Mouse (Mus musculus): ENCODE data around the gene Mical3.

The Mical3 gene

DNA sequence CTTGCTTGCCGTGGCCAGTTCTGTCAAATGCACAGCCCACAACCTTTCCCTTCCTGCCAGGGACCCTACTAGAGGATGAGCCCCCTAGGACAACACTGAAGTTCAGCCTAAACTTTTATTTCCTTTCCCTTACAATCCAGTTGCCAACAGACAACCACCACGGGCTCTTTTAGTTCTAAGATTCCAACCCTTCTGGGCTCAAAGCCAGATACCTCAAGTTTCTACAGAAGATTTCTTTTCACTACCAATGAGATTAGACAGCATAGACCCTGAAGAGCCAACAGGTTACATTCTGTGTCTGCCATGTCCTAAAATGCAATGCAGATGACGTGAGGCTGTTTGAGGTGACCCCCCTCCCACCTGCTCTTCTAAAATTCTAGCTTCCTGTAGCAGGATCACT lies 75.3 kb downstream of the Mical3 start:
- DNase-seq (ENCODE audit: low read depth in 2 of 2, low spot score in 2 of 2) = no peak

DNA sequence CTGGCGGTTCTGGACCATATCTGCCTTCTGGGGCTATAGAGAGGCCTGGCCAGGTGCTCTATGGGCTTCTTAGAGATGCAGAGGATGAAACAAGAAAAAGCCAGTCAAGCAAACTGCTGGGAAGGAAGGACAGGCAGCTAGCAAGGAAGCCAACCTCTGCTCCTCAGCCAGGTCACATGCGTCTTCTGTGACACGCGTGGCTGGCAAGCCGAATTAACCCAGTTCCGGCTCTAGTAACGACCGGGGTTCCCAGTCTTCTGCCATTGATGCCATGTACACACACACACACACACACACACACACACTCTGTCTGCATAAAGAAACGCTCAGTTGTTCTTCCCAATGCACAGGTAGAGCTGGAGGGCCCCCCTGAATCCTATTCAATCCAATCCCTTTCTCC lies 75.9 kb downstream of the Mical3 start:
- DNase-seq (ENCODE audit: low read depth in 2 of 2, low spot score in 2 of 2) = no peak

DNA sequence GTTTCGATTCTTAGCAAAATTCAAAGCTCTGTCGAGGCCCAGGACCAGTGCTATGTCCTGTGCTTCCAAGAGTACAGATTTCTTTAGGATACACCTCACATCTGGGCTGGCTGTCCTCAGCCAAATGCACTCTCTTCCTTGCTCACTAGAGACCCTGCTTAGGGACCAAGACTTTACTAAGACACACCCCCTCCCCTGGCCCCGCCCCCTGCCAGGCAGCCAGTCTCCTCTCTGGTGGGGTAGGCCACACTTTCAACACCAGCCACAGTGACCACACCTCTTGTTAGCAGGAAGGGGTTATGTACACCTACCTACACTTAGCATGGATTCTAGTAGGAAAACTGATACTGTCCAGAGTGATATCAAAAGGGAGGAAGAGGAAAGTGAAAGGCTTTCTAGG lies 76.5 kb downstream of the Mical3 start:
- DNase-seq (ENCODE audit: low read depth in 2 of 2, low spot score in 2 of 2) = no peak

DNA sequence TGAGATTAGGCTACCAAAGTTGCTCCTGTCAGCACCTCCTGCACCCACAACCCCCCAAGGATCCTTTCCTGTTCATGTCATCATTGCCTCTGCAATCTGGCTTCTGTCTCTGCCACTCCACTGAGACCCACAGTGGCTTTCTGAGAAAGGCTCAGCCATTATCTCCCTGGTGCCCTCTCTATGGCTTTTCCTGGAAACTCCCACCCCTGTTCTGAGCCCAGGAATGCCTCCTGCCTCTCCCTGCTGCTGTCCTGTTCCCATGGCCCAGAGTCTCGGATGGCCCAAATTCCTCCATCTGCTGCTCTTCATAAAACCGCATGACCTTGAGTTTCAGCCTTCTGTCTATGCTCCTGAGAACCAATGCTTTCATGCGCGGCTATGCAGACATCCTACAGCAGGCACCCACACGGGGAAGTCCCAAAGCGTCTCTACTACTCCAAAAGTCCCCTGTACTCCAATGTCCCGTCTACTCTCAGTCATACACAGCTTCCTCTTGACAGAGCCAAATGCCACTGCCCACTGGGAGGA lies 77.2 kb downstream of the Mical3 start:
- no peak for DNase-seq (ENCODE audit: low read depth in 2 of 2, low spot score in 2 of 2)

DNA sequence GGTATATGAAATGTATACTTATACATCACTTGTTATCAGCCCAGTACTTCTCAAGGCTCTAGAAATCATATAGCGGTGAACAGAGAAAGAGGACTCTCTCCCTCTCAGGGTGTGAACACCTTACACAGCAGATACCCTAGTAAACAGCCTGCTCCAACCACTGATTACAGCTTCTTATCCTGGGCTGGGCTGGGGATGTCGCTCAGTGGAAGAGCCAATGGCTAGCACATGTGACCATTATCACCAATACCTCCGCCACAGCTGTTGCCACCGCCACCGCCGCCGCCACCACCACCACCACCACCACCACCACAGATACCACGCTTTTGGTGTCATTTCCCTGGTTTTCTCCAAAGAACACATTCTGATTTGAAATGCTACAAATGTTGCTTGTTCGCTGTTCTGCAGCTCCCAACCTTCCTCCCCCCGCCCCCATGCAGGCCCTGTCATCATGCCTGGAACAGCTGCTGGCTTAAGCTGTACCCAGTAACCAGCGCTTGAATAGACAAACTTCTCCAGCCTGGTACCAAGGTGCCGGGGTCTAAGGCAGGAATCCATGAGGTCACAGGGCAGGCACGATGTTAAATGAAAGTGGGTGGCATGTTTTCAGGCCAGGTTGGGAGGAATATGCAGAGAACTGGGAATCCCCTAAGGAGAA lies 78.7 kb downstream of the Mical3 start:
- no peak for DNase-seq (ENCODE audit: low read depth in 2 of 2, low spot score in 2 of 2)

DNA sequence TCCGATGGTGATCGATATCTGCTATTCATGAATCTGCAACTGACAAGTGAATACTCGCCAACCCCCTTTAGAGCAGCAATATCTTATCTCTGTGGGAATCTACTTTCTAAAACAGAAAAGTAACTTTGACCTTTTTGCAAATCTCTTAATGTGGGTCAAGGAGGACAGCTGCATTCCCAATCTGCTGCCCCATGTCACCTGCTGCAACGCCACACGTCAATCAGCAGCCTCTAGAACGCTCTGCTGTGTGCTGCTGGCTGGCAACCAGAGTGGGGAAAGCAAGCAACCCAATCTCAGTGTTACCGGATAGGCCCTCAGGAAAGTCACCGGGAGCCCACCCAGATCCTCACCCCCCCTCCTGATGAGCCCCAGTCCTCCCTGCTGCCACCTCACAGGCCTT lies 79.4 kb downstream of the Mical3 start:
- no peak for DNase-seq (ENCODE audit: low read depth in 2 of 2, low spot score in 2 of 2)

DNA sequence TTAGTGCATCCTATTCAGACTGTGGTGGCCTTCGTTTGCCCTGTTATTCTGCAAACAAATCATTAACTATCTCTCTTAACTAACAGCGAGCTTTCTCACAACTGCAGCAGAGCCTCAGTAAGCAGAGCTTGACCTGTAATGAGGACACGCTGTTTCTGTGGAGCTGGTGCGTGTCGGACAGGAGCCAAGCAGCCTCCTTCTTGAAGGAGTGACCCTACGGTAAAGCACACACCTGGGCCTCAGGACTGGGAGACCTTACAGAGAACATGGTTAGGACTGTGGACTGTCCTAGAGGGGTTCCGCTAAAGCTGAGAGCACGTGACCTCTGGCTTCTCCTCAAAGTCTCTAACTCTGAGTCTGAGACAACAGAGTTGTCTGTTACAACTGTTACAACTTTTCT lies 82.1 kb downstream of the Mical3 start:
- no peak for DNase-seq (ENCODE audit: low read depth in 2 of 2, low spot score in 2 of 2)

DNA sequence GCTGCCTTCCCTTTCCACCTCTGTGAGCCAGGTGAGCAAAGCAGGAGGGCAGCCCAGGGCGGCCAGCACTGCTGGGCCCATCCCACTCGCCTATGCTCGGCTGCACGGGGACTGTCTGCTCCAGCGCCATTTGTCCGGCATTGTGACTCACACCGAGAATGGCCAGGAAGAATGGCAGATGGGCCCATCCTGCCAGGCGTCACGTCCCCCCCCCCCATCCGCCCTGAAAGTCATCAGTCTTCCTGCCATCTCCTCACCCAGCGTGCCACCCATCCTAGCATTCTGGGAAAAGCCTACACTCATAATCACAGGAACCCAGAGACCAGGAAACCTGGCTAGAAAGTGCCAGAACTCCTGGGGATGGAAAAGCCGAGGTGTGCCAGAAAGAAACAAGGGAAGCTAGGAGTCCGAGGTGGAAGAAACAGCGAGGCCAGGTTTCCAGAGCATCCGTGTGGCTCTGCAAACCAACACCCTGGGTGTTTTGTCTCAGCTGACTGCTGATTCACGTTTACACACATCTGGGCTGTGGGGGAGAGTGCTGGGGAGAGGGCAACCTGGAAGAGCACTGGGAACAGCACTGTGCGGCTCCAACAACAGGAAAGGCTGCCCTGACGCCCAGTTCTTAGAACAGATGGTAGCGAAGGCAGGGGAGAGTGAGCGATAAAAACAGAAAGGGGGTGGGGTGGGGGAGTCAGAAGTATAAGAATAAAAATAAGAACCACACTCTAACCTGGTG lies 85.3 kb downstream of the Mical3 start:
- no peak for DNase-seq (ENCODE audit: low read depth in 2 of 2, low spot score in 2 of 2)

DNA sequence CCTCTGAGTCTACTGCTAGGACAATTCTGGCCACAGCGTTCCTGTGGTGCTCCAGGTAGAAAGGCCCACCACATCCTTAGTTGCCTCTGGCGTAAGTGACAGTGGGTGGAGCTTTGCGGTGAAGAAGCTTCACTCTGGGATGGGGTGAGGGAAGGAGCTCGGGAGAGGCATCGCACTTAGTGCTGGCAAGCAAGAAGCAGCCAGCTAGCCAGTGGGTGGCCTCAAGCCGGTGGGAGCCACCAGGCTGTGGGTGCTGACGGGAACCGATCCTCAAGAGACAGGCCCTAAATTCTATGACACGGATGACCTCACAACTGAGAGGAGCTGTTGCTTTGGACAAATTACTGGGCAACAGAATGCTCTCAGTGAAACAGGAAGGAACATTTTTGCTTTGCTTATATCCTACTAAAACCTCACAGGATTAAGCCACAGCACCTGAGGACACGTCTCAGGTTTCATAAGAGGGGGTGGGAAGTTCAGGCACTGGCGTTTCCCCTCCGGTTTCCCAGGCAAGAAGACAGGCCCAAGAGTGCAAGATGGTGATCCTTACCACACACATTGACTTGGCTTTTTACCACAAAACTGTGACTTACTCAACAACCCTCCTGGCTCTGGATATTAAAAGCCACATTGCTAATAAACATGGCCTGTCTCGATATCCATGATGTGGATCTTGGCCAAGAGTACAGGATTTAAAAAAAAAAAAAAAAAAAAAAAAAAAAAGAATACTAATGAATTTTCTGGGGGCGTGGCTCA lies 87.2 kb downstream of the Mical3 start:
- no peak for DNase-seq (ENCODE audit: low read depth in 2 of 2, low spot score in 2 of 2)

DNA sequence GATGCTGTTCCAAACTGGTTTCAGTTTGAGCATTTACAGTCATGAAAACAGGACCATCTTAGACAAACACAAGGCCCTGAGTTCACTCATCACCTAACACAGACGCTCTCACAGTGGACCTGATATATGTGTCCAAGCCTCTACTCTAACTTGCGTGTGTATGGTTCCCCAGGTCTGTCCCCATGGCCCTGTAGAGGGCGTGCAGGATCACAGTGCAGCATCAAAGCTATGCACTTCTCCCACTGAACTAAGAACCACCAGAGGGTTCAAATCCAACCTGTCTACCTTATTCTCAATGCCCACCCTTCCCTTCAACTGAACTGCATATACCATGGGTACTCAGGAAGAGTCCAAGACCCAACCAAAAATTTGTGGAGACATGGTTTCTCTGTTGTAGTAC lies 91.1 kb downstream of the Mical3 start:
- no peak for DNase-seq (ENCODE audit: low read depth in 2 of 2, low spot score in 2 of 2)

DNA sequence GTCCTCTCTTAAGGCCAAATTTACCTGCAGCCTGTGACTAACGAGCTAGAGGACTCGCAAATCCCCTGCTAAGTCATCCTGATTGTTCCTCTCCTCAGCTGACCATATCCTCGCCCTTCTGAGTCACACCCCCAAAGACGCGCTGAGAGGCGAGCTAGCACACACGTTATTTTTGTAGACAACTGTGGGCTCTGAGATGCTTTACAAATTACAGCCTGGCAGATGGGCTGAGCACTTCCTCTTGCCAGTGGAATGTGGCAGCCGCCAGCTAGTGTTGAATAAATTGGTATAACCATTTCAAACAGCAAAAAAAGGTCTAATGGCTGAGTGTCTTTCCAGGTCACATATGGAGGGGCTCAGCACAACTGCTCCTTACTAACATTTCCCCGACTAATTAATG lies 91.5 kb downstream of the Mical3 start:
- no peak for DNase-seq (ENCODE audit: low read depth in 2 of 2, low spot score in 2 of 2)

DNA sequence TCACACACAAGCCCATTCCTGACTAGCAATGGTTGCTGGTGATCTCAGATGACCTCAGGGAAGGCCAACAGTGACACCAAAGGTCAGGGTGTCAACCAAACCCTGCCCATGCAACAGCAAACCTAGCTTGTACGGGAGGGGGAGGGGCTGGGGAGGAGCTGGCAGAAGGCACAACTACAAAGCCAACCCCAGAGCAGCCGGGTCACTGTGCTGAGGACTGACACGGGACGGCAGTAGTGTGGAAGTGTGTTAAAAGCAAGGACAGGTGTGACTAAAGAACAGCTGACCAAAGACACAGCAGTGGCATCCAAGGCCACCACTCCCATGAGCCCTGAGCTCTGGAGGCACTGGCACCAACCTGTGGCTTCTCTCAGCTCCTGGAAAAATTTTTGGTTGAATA lies 93.7 kb downstream of the Mical3 start:
- no peak for DNase-seq (ENCODE audit: low read depth in 2 of 2, low spot score in 2 of 2)

DNA sequence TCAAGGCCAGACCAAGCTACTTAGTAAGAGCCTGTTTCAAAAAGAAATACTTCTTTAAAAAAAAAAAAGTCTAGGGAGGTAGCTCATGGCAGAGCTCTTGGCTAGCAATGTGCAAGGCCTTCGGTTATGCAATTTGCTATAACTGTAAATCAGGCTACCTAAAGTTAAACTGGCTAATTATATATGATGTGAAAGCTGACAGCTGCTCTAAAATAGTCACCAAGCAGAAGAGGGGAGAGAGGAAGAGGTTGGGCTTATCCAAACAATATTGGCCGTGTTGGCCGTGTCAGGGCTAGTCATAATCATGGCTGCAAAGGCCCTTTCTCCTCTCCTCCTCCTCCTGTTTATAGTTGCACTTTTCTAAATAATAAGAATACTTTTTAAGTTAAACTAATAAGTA lies 94.9 kb downstream of the Mical3 start:
- no peak for DNase-seq (ENCODE audit: low read depth in 2 of 2, low spot score in 2 of 2)

DNA sequence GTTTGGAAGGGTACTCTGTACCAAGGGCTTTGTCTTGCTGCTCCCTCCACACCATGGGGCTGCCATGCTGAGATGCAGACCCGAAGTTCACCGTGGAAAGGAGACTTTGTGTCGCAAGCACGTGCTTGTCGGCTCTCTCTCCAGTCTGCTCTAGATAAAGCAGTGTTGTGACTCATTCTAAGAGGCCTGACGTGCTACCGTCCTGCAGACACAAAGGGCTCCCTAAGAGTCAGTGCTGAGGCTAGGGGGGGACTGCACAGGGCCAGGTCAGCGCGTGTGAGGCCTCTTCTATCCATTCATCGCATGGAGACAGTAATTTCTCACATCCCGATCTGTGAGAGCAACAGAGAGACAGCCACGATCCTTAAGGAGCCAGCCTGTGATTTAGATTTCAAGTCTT lies 95.5 kb downstream of the Mical3 start:
- no peak for DNase-seq (ENCODE audit: low read depth in 2 of 2, low spot score in 2 of 2)

DNA sequence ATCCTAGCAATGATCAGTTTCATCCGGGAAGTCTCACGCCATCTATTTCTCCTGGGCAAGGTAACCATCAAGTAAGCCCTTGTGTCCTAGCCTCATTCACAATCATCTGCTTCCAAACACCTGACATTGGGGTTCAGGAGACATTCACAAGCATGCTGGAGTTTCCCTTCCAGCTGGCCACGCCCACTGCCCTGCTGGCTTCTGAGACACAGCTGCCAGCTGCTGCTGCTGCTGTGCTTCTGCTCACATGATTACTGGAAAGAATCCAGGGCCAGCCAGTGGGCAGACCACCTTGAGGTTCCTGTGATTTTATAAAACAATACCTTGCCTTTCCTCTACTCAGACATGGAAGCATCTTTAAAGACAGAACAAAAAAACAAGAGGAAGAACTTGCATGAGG lies 97.5 kb downstream of the Mical3 start:
- no peak for DNase-seq (ENCODE audit: low read depth in 2 of 2, low spot score in 2 of 2)

DNA sequence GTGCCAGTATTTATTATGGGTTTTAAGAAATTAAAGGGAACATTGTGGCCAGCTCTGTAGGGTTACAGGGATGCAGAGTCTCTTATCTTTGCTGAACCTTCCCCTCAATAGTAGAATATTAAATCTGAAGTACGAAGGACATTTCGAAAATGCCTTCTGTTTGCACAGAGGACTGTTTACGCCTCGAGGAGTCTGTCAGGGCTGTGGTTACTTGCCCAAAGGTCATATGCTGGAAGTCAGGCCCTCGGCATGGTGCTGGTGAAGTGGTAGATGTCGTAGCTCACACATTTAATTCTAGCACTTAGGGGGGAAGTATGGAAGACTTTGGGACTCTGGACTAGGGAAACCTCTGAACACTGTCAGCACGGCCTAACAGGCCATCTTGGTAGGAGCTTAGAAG lies 99.4 kb downstream of the Mical3 start:
- DNase-seq (ENCODE audit: low read depth in 2 of 2, low spot score in 2 of 2) = no peak

DNA sequence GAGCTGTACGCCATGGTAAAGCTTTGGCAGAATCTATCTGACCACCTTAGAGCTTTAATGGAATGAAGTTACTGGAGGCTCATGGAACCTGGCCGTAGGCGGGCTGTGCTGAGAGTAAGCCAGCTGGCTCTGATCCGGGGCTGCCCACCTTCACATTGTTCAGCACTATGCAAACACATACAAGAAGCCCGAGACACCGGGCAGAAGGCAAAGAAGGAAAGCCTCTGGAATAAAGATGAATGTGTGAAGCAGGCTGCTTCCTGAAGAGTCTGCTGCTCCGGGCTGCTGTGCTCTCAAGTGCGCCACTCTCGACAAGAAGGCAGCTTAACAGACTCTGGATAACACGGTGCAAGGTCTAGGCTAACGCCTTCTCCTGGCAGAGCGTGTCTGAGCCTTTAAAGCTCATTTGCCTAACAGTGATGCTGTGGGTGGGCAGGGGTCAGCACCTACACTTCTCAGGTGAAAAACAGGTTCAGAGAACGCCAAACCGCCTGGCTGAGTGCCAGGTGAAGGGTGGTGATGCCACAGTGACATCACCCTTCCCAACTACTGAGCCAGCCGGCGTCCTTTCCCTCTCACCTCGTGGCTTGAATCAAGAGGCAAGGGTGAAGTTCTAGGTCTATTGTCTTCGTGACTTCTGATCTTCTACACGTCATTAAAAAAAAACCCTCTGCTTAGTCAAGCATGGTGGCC lies 100.8 kb downstream of the Mical3 start:
- DNase-seq (ENCODE audit: low read depth in 2 of 2, low spot score in 2 of 2) = no peak

DNA sequence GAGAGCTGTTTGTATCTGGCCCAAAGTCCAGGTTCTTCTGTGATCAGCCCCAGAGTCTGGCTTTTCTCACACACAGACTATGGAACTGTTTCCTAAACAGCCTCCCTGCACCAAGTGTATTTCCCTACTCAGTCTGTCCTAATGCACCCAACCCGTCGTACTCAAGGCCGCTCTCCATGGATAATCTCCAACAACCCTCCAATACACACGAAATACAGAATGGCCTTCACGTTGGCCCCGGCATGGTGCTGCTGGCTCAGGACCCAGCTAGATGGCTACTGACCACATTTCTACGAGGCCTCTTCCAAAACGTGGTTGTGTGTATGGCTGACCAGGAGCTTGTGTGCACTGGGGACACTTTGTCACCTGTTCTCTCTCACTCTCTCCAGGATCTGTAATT lies 102.3 kb downstream of the Mical3 start:
- DNase-seq (ENCODE audit: low read depth in 2 of 2, low spot score in 2 of 2) = no peak

DNA sequence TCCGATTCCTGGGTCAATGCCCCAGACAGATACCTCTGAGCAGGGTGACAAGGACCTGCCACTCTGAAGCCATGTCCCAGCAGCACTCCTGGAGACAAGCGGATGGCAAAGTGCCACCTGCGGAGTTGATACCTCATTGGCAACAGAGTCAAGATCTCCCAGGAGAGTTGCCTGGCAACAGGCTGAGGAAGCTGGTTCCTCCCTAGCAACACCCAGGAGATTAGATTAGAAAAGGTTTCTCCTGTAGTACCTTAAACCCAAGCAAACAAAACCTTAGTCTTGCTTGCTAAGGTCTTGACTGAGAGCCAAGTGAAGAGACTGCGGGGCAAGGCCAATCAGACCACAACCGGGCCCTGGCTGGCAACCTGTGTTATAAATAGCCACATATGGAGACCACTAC lies 103.5 kb downstream of the Mical3 start:
- DNase-seq (ENCODE audit: low read depth in 2 of 2, low spot score in 2 of 2) = no peak

DNA sequence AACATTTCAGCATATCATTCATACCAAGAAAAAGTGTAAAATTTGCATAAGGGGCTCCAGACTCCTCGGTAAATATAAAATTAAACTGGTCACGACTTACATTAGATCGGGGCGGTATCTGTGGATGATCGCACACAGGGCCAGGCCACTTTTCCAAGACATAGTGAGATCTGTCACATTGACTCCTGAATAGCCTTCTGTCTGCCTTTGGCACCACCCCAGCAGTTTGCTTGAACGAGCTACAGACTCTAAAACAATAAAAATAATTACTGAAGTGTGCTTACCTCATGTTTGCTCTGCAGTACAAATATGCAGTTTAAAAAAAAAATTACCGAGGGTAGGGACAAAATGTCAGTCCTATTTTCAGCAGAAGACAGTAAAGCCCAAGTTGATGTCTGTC lies 103.9 kb downstream of the Mical3 start:
- DNase-seq (ENCODE audit: low read depth in 2 of 2, low spot score in 2 of 2) = no peak

DNA sequence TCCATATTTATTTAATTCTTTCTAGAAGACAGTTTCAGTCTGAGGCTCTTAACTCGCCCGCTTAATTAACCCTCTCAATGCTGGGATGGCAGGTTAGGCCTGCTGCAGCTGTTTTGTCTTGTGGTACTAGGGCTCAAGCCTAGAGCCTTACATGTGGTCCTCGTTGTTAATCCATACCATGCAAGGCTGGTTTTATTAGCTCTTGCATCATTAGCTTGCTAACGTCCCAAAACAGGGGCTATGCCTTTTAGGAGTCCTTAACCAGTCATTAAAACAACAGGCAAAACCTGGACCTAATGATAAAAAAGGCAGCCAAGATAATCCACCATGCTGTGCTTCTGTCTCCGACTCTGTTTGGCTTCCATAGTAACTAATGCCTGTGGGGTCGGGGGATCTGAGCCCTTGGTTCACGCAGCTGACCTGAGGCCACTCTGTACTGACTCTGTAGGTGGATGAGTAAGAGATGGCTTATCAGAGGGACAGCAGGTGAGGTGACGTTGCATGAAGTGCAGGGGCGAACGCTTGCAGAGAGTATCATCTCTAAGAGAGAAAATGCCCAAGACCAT lies 104.7 kb downstream of the Mical3 start:
- no peak for DNase-seq (ENCODE audit: low read depth in 2 of 2, low spot score in 2 of 2)
